Mouse (Mus musculus) embryonic facial prominence, embryonic 13.5 days (tissue): ENCODE data around the gene Nrros. TPM values are rescaled to one million over a fixed set of nuclear protein-coding genes. Genes with fewer than 3 reads are reported as not detected.
A peak's percentile ranks its signal among the peaks of the same experiment; 100 is the strongest.
"Not testable (repeated sequence)": the region's sequence is repeated elsewhere in the genome, so short reads cannot be mapped to it uniquely, and the experiment has no call there.

Experiments
- ATAC-seq: fragments of 200-750 bp; cut with Nextera tagmentation; 2 replicates; pipeline ENCODE4 v1.8.0; 2017; ENCODE audit warnings: low read depth; ENCODE audit not compliant: insufficient number of reproducible peaks, insufficient read depth, low FRiP score, low TSS enrichment
- H3K27ac ChIP-seq: fragments of 300-500 bp; sonication (generic); 2 replicates; pipeline ENCODE4 v1.5.1; 2015; ENCODE audit warnings: moderate library complexity, mild to moderate bottlenecking, inconsistent platforms
- H3K27me3 ChIP-seq: fragments of 300-500 bp; sonication (generic); 2 replicates; pipeline ENCODE4 v1.6.1; 2015; ENCODE audit warnings: mild to moderate bottlenecking, inconsistent platforms
- H3K36me3 ChIP-seq: fragments of 300-500 bp; sonication (generic); 2 replicates; pipeline ENCODE4 v1.6.1; 2015; ENCODE audit warnings: mild to moderate bottlenecking, inconsistent platforms
- H3K4me1 ChIP-seq: fragments of 300-500 bp; sonication (generic); 2 replicates; pipeline ENCODE4 v1.6.1; 2015; ENCODE audit warnings: inconsistent platforms
- H3K4me2 ChIP-seq: fragments of 300-500 bp; sonication (generic); 2 replicates; pipeline ENCODE4 v1.6.1; 2015; ENCODE audit warnings: moderate library complexity, mild to moderate bottlenecking, inconsistent platforms
- H3K4me3 ChIP-seq: fragments of 300-500 bp; sonication (generic); 2 replicates; pipeline ENCODE4 v1.5.1; 2015; ENCODE audit warnings: mild to moderate bottlenecking, inconsistent platforms
- H3K9ac ChIP-seq: fragments of 300-500 bp; sonication (generic); 2 replicates; pipeline ENCODE4 v1.6.1; 2015; ENCODE audit warnings: mild to moderate bottlenecking, inconsistent platforms
- H3K9me3 ChIP-seq: fragments of 300-500 bp; sonication (generic); 2 replicates; pipeline ENCODE4 v1.6.1; 2016; ENCODE audit warnings: inconsistent platforms
- WGBS: fragments of 180-500 bp; shearing (Covaris S2); methylation state at CpG from one replicate; pipeline ENCODE4 v1.1.7; 2015; ENCODE audit warnings: mixed read lengths; 5-methylcytosine and 5-hydroxymethylcytosine counted together
- polyA plus RNA-seq: library from polyadenylated mRNA; unstranded; fragments of >200 nt; fragmentation: Nextera tagmentation; extraction: Ambion mirVana; gene quantifications from 2 replicates; pipeline ENCODE4 v1.2.1, GENCODE M21; 2015

Gene Nrros
- polyA plus RNA-seq, 1 experiment from 2014 or later, result 13.0 TPM

DNA sequence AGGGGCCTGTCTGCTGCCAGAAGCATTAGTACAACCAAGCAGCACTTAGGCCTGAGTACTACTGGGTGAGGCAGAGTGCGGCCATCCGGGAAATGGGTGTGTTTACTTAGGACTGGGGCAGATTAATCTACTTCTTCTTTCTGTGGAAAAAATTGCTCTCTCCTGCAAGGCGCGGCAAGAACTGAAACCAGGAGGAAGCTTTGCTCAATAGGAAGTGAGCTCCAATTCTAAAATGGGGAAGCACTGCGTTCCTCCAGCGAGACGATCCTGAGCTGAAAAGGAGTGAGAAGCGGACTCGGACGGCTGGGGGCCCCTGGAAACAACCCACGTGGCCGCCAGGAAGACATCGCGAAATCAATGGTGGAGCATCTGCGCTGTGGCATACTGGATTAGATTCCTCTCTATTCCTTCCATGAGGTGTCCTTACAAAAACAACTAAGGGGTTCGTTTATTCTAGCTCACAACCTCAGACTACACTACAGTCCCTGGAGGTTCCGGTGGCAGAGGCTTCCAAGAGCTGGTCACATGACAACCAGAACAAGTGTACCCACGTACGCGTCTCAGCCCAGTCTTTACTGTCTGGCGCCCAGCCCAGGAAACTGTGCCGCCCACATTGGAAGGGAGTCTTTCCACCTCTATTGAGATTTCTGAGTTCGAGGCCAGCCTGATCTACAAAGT, 51.7 kb downstream of the Nrros start:
- 70% methylated on average over 23 of the region's 23 CpGs for WGBS
- no peak overlapping the region for H3K27ac ChIP-seq
- no peaks in the 10 kb centered on the region for H3K27me3 ChIP-seq
- ATAC-seq, result no peak
- no peaks in the 10 kb centered on the region for H3K9me3 ChIP-seq
- no peak overlapping the region for H3K4me3 ChIP-seq
- H3K9ac ChIP-seq, result no peak overlapping the region
- H3K4me2 ChIP-seq, result no peak overlapping the region
- 0 out of 2 replicates have a peak, but pooled peaks cover 3% of the 10 kb centered on the region for H3K4me1 ChIP-seq
- H3K36me3 ChIP-seq, result 0 out of 2 replicates have a peak, but pooled peaks cover 14% of the 10 kb centered on the region

DNA sequence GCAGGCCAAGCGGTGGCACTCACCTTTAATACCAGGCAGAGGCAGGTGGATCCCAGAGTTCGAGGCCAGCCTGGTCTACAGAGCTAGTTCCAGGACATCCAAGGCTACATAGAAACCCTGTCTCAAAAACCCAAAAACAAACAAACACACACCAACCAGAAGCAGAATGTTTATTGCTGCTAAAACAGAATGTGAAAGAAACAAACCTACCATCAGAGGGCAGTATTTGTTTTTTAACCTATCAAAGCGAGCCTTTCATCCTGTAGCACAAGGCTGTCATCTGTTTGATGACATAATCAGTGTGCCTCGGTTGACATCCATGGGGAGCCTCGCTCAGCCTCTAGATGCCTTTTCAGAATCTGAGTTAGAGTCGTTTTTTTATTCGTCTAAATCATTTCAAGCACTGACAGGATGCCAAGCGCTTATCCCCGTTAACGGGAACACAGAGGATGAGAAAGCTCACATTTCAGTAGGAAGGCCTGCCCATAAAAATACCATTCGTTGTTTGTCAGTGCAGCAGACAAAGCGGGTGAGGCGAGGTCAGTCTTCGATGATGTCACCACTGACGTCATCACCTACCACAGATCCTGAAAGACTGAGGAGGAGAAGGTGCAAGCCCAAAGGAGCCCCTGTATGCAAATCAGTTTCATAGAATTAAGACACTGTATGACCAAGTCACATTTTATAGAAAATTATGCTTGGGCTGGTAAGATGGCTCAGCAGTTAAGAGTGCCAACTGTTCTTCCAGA, 54.3 kb downstream of the Nrros start:
- Histone ChIP-seq H3K36me3 (peaks cover 33% of the 10 kb centered on the region), H3K27me3 (no peaks in the 10 kb centered on the region), H3K27ac (no peak overlapping the region), H3K9me3 (no peaks in the 10 kb centered on the region), H3K4me3 (no peak overlapping the region), H3K4me2 (no peak overlapping the region), H3K9ac (no peak overlapping the region), H3K4me1 (0 out of 2 replicates have a peak, but pooled peaks cover 3% of the 10 kb centered on the region)
- ATAC-seq, result no peak
- 79% methylated on average over 15 of the region's 15 CpGs for WGBS

DNA sequence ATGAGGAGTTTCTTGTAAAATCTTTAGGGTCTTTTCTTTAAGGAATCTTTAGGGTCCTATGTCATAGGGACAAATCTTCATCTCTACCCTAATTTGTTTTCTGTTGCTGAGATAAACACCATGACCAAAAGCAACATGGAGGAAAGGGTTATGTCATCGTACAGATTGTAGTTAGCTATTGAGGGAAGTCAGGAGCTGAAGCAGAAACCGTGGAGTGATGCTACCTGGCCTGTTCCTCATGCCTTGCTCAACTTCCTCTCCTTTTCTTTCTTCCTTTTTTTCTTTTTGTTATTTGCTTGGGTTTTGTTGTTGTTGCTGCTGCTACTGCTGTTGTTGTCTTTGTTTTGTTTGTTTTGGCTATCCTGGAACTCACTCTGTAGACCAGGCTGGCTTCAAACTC, 56.8 kb downstream of the Nrros start:
- H3K4me1 ChIP-seq, result no peaks in the 10 kb centered on the region
- 89% methylated on average over 2 of the region's 2 CpGs for WGBS
- H3K4me2 ChIP-seq, result no peak overlapping the region

DNA sequence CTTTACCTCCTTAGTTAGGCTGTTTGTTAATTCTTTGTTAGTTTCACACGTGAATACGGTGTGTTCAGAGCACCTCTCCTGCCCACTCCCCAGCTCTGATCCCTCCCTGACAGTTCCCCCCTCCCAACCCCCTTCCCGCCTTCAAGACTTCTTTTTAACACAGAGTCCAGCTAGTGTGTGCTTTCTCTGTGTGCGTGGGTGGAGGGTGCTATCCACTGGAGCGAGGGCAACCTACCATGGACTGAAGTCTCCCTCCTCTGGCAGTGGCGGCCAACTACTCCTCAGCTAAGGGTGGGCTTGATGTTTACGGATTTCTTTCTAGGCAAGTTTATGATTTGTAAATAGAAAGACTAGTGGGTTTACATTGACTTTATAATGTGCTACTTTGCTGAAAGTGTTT, 57.2 kb downstream of the Nrros start:
- Histone ChIP-seq H3K4me2 (no peak overlapping the region), H3K4me3 (no peak overlapping the region), H3K27ac (no peak overlapping the region), H3K9ac (no peak overlapping the region), H3K9me3 (no peaks in the 10 kb centered on the region), H3K27me3 (no peaks in the 10 kb centered on the region), H3K36me3 (peaks cover 58% of the 10 kb centered on the region), H3K4me1 (no peaks in the 10 kb centered on the region)
- WGBS, result 84% methylated on average over 7 of the region's 7 CpGs
- no peak for ATAC-seq

More for the DNA sequence above, 56.8 kb downstream of the Nrros start:
- H3K9me3 ChIP-seq, result no peaks in the 10 kb centered on the region
- no peak overlapping the region for H3K9ac ChIP-seq
- peaks cover 54% of the 10 kb centered on the region for H3K36me3 ChIP-seq
- no peak overlapping the region for H3K27ac ChIP-seq
- no peak for ATAC-seq
- H3K4me3 ChIP-seq, result no peak overlapping the region
- H3K27me3 ChIP-seq, result no peaks in the 10 kb centered on the region

- Histone ChIP-seq H3K9me3 (no peaks in the 10 kb centered on the region), H3K9ac (no peak overlapping the region), H3K27ac (no peak overlapping the region), H3K36me3 (peaks cover 64% of the 10 kb centered on the region), H3K4me1 (no peaks in the 10 kb centered on the region), H3K27me3 (no peaks in the 10 kb centered on the region), H3K4me3 (no peak overlapping the region), H3K4me2 (no peak overlapping the region)
- 87% methylated on average over 12 of the region's 12 CpGs for WGBS
- ATAC-seq, result no peak
Observed at GRCm38 (mm10) chr16:32107342-32108045, 57.9 kb downstream of the Nrros start.

DNA sequence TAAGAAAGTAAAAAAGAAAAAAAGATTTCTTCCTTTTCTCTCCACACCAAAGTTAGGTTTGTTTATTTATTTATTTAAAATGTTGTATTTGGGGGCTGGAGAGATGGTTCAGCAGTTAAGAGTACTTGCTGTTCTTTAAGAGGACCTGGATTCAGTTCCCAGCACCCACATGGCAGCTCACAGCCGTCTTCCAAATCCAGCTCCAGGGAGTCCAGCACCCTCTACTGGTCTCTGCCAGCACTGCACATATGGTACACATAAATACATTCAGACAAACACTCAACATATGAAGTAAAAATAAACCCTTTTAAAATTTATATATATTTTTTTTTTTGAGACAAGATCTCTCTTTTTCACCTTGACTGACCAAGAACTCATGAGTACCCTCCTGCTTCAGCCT, 59.7 kb downstream of the Nrros start:
- Histone ChIP-seq H3K4me1 (no peaks in the 10 kb centered on the region), H3K27me3 (no peaks in the 10 kb centered on the region), H3K4me3 (no peak overlapping the region), H3K27ac (no peak overlapping the region), H3K9ac (no peak overlapping the region), H3K4me2 (no peak overlapping the region), H3K9me3 (no peaks in the 10 kb centered on the region), H3K36me3 (peaks cover 69% of the 10 kb centered on the region)
- ATAC-seq, result no peak
- WGBS, result 90% methylated on average over 1 of the region's 1 CpGs

- Histone ChIP-seq H3K27ac (no peak overlapping the region), H3K9ac (no peak overlapping the region), H3K9me3 (no peaks in the 10 kb centered on the region), H3K36me3 (peaks cover 48% of the 10 kb centered on the region), H3K4me3 (no peak overlapping the region), H3K4me1 (peaks cover 18% of the 10 kb centered on the region), H3K4me2 (no peak overlapping the region), H3K27me3 (no peaks in the 10 kb centered on the region)
- ATAC-seq, result no peak
- 90% methylated on average over 13 of the region's 13 CpGs for WGBS
Observed at GRCm38 (mm10) chr16:32102295-32102694, 63.1 kb downstream of the Nrros start.

- peak; percentile 90 for ATAC-seq
- peaks cover 37% of the 10 kb centered on the region for H3K36me3 ChIP-seq
- WGBS, result 0% methylated on average over 34 of the region's 34 CpGs
Observed at GRCm38 (mm10) chr16:32099638-32100150, 65.7 kb downstream of the Nrros start, which contains the start of the genes Pigx and Cep19. Pigx (minus strand) TSS chr16:32099740. Cep19 (plus strand) TSS chr16:32099800.

GRCm38 (mm10) chr16:32098897-32099637, 66.3 kb downstream of the Nrros start:
- peaks cover 36% of the 10 kb centered on the region for H3K36me3 ChIP-seq
- H3K4me2 ChIP-seq, result peak overlapping the region; percentile 71
- WGBS, result under 1% methylated on average over 39 of the region's 39 CpGs
- H3K4me1 ChIP-seq, result peaks cover 18% of the 10 kb centered on the region
- peak overlapping the region; percentile 86 for H3K27ac ChIP-seq
- peak; percentile 43 for ATAC-seq
- no peaks in the 10 kb centered on the region for H3K9me3 ChIP-seq
- H3K4me3 ChIP-seq, result peak overlapping the region; percentile 96
- H3K9ac ChIP-seq, result peak overlapping the region; percentile 91
- H3K27me3 ChIP-seq, result no peaks in the 10 kb centered on the region

More at GRCm38 (mm10) chr16:32099638-32100150, 65.7 kb downstream of the Nrros start, which contains the start of the genes Pigx and Cep19:
- Histone ChIP-seq H3K27me3 (no peaks in the 10 kb centered on the region), H3K4me2 (peak within 1 kb of the TSS; percentile 71), H3K9me3 (no peaks in the 10 kb centered on the region), H3K9ac (peak within 1 kb of the TSS; percentile 91), H3K4me1 (peaks cover 18% of the 10 kb centered on the region), H3K27ac (peak within 1 kb of the TSS; percentile 86), H3K4me3 (peak within 1 kb of the TSS; percentile 96)

DNA sequence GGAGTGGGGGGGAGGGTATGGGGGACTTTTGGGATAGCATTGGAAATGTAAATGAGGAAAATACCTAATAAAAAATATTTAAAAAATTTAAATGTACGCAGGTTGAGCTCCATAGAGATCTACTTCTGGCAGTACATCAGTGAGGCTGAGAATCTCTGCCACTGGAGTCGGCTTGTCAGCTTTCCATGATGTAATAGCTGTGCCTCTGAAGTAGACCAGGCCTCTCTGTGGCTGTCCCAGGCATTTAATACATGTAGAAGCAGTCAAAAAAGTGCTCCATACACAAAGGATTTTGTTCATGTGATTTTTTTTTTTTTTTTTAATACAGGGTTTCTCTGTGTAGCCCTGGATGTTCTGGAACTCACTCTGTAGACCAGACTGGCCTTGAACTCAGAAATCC, 67.6 kb downstream of the Nrros start:
- not testable (repeated sequence) for H3K4me2 ChIP-seq, ATAC-seq, H3K9me3 ChIP-seq, H3K4me3 ChIP-seq, H3K27ac ChIP-seq, H3K27me3 ChIP-seq, H3K9ac ChIP-seq
- Histone ChIP-seq H3K4me1 (peaks cover 18% of the 10 kb centered on the region), H3K36me3 (peaks cover 27% of the 10 kb centered on the region)
- 91% methylated on average over 2 of the region's 2 CpGs for WGBS
